8 mouse cellular contexts compared by ENCODE assay signal in genomic region chr7:113347271-113347670, GRCm38 (mm10). TPM values are rescaled to one million over a fixed set of nuclear protein-coding genes. Genes with fewer than 3 reads are reported as not detected.
DNase-seq lines count a peak whose midpoint lies in the region; ATAC-seq and TF ChIP-seq lines count a peak whose summit lies in the region.

No protein-coding gene starts in this region.

- peak overlapping the region; percentile 33 for H3K4me2 ChIP-seq in forebrain, embryonic 13.5 days
- H3K4me2 ChIP-seq in midbrain, embryonic 16.5 days (ENCODE audit: low read length): peak overlapping the region; percentile 45
- H3K4me2 ChIP-seq in liver, postnatal 0 days (ENCODE audit: low read depth, low read length): no peak overlapping the region

- H3K27ac ChIP-seq in forebrain, embryonic 13.5 days: peak overlapping the region; percentile 59; the same call in 1 of the 2 replicates
- no peak overlapping the region for H3K27ac ChIP-seq in forebrain, embryonic 10.5 days
- 0 out of 2 replicates have a peak overlapping the region, but pooled peaks have one; percentile 7 for H3K27ac ChIP-seq in midbrain, embryonic 16.5 days (ENCODE audit: low read length)
- H3K27ac ChIP-seq in liver, postnatal 0 days (ENCODE audit: low read depth): no peak overlapping the region

- H3K36me3 ChIP-seq in forebrain, embryonic 13.5 days (ENCODE audit: poor library complexity, severe bottlenecking): no peaks in the 10 kb centered on the region
- no peaks in the 10 kb centered on the region for H3K36me3 ChIP-seq in forebrain, embryonic 10.5 days (replicated peaks)
- H3K36me3 ChIP-seq in midbrain, embryonic 16.5 days (ENCODE audit: control insufficient read depth, insufficient read depth, low read length): no peaks in the 10 kb centered on the region
- no peaks in the 10 kb centered on the region for H3K36me3 ChIP-seq in liver, postnatal 0 days (replicated peaks; ENCODE audit: insufficient read depth, low read length)

- H3K27me3 ChIP-seq in forebrain, embryonic 13.5 days: no peaks in the 10 kb centered on the region
- H3K27me3 ChIP-seq in forebrain, embryonic 10.5 days (ENCODE audit: poor library complexity, severe bottlenecking): no peaks in the 10 kb centered on the region
- no peaks in the 10 kb centered on the region for H3K27me3 ChIP-seq in midbrain, embryonic 16.5 days (ENCODE audit: control insufficient read depth, insufficient read depth, low read depth, low read length)
- H3K27me3 ChIP-seq in liver, postnatal 0 days (ENCODE audit: insufficient read depth, low read length): no peaks in the 10 kb centered on the region

- ATAC-seq in forebrain, embryonic 13.5 days: peak; percentile 97
- ATAC-seq in midbrain, embryonic 16.5 days: peak; percentile 93
- no peak for ATAC-seq in liver, postnatal 0 days

- no peaks in the 10 kb centered on the region for H3K9me3 ChIP-seq in forebrain, embryonic 13.5 days (replicated peaks)
- H3K9me3 ChIP-seq in forebrain, embryonic 10.5 days: no peaks in the 10 kb centered on the region
- no peaks in the 10 kb centered on the region for H3K9me3 ChIP-seq in midbrain, embryonic 16.5 days (replicated peaks; ENCODE audit: control insufficient read depth, low read length, poor library complexity, severe bottlenecking)
- H3K9me3 ChIP-seq in liver, postnatal 0 days (ENCODE audit: low read length): no peaks in the 10 kb centered on the region

- H3K9ac ChIP-seq in forebrain, embryonic 13.5 days: no peak overlapping the region
- H3K9ac ChIP-seq in midbrain, embryonic 16.5 days (ENCODE audit: low read depth, low read length): no peak overlapping the region
- H3K9ac ChIP-seq in liver, postnatal 0 days (replicated peaks): no peak overlapping the region

- no peak for DNase-seq in forebrain, embryonic 10.5 days (ENCODE audit: extremely low spot score, low spot score)
- DNase-seq in cerebellum, adult 9-10 months: peak; percentile 98
- peak; percentile 16 for DNase-seq in heart, postnatal 4 days
- no peak for DNase-seq in thymus, postnatal 0 days (ENCODE audit: low spot score)
- no peak for DNase-seq in kidney, postnatal 36 days
- DNase-seq in liver, postnatal 0 days: no peak

- no peaks in the 10 kb centered on the region for H3K4me1 ChIP-seq in forebrain, embryonic 13.5 days
- H3K4me1 ChIP-seq in forebrain, embryonic 10.5 days: no peaks in the 10 kb centered on the region
- H3K4me1 ChIP-seq in midbrain, embryonic 16.5 days (ENCODE audit: control insufficient read depth, insufficient read depth, low read length): no peaks in the 10 kb centered on the region; the same call in 1 of the 2 replicates
- no peaks in the 10 kb centered on the region for H3K4me1 ChIP-seq in liver, postnatal 0 days (ENCODE audit: insufficient read depth)

- no peak overlapping the region for H3K4me3 ChIP-seq in forebrain, embryonic 13.5 days
- no peak overlapping the region for H3K4me3 ChIP-seq in forebrain, embryonic 10.5 days
- H3K4me3 ChIP-seq in midbrain, embryonic 16.5 days (ENCODE audit: low read depth, low read length): no peak overlapping the region
- no peak overlapping the region for H3K4me3 ChIP-seq in liver, postnatal 0 days (ENCODE audit: low read depth, low read length)

- TF ChIP-seq EP300 in liver, postnatal 0 days (IDR thresholded peaks at IDR 0.05; ENCODE audit: low read depth): no peak

- TF ChIP-seq CTCF in liver, postnatal 0 days (IDR thresholded peaks at IDR 0.05; ENCODE audit: low read depth): no peak

- 41% methylated on average over 4 of the region's 4 CpGs for WGBS in forebrain, embryonic 13.5 days
- 61% methylated on average over 4 of the region's 4 CpGs for WGBS in forebrain, embryonic 10.5 days
- 19% methylated on average over 4 of the region's 4 CpGs for WGBS in midbrain, embryonic 16.5 days
- 53% methylated on average over 4 of the region's 4 CpGs for WGBS in liver, postnatal 0 days (ENCODE audit: insufficient replicate concordance)

RNA-seq across cellular contexts. Expression of gene Btbd10, which starts 21.9 kb away (rescaled TPM):
- 49.6 and 51.9 TPM in 2 replicates for polyA plus RNA-seq in forebrain, embryonic 13.5 days (2015; fragmentation: Nextera tagmentation; extraction: Ambion mirVana)
- 22.8 and 23.7 TPM in 2 replicates for polyA plus RNA-seq in forebrain, embryonic 10.5 days (2016; fragmentation: Nextera tagmentation; extraction: Ambion mirVana)
- total RNA-seq in heart, postnatal 4 days (2021): 10 to 100 TPM; 20.4 to 21.9 TPM
- 85.7 and 86.2 TPM in 2 replicates for polyA plus RNA-seq in midbrain, embryonic 16.5 days (2015; fragmentation: Nextera tagmentation; extraction: Ambion mirVana)
- polyA plus RNA-seq in thymus, postnatal 0 days (2015; fragmentation: Nextera tagmentation; extraction: Ambion mirVana): 22.7 and 22.9 TPM in 2 replicates
- 4.6 and 5.2 TPM in 2 replicates for polyA plus RNA-seq in liver, postnatal 0 days (2015; fragmentation: Nextera tagmentation; extraction: Ambion mirVana)

RNA-seq across cellular contexts. Expression of gene Pth, which starts 41.1 kb away (rescaled TPM):
- polyA plus RNA-seq in forebrain, embryonic 13.5 days (2015; fragmentation: Nextera tagmentation; extraction: Ambion mirVana): not detected in 2 replicates
- not detected in 2 replicates for polyA plus RNA-seq in forebrain, embryonic 10.5 days (2016; fragmentation: Nextera tagmentation; extraction: Ambion mirVana)
- total RNA-seq in heart, postnatal 4 days (2021): not detected
- polyA plus RNA-seq in midbrain, embryonic 16.5 days (2015; fragmentation: Nextera tagmentation; extraction: Ambion mirVana): not detected in 2 replicates
- 34.2 and 66.9 TPM in 2 replicates for polyA plus RNA-seq in thymus, postnatal 0 days (2015; fragmentation: Nextera tagmentation; extraction: Ambion mirVana)
- not detected in 2 replicates for polyA plus RNA-seq in liver, postnatal 0 days (2015; fragmentation: Nextera tagmentation; extraction: Ambion mirVana)

Comparison
In these comparisons a context has a peak if more than half of its experiments do, and no peak if none do; other contexts are left out.
1. H3K27ac ChIP-seq: peak in forebrain, embryonic 13.5 days (single experiment) and midbrain, embryonic 16.5 days (single experiment); none in forebrain, embryonic 10.5 days (single experiment) and liver, postnatal 0 days (single experiment).
2. DNase-seq: peak in cerebellum, adult 9-10 months (single experiment) and heart, postnatal 4 days (single experiment); none in forebrain, embryonic 10.5 days (single experiment), thymus, postnatal 0 days (single experiment), kidney, postnatal 36 days (0 of 2) and liver, postnatal 0 days (single experiment).
3. RNA of gene Pth, which starts 41.1 kb away (polyA plus RNA-seq): 34.2 to 66.9 TPM in thymus, postnatal 0 days; not detected in forebrain, embryonic 13.5 days, not detected in forebrain, embryonic 10.5 days, not detected in midbrain, embryonic 16.5 days and not detected in liver, postnatal 0 days; every median in the first group is over 10 times any median in the second.